Mouse (Mus musculus) T-helper 17 cell (primary cell): Measurements from ENCODE around the gene Fpgs.

Experiments
- in situ Hi-C, 2 experiments: fragments of 300-600 bp; cut with MboI, MseI; formaldehyde crosslinking; loops; 1 replicate in 1 of 2; 2 replicates in 1 of 2; pipeline ENCODE4 v1.15.1; 2025; ENCODE audit warnings: high pct_unique_total_duplicates in 2 of 2

Gene Fpgs

GRCm38 (mm10) chr2:32641810-32642209 is 62.1 kb downstream of the Fpgs start:
- in situ Hi-C loops, result loop anchor here in 1 of 2 experiments (10.0 kb wide), 1 partner anchor 707 kb away; no protein-coding TSS in a partner anchor

GRCm38 (mm10) chr2:32640550-32641051 is 63.3 kb downstream of the Fpgs start:
- in situ Hi-C loops, result loop anchor here in 1 of 2 experiments (10.0 kb wide), 1 partner anchor 706 kb away; no protein-coding TSS in a partner anchor

- in situ Hi-C loops, result loop anchor here in 1 of 2 experiments (10.0 kb wide), 1 partner anchor 705 kb away; no protein-coding TSS in a partner anchor
Measured at GRCm38 (mm10) chr2:32639632-32640031, 64.3 kb downstream of the Fpgs start.

- in situ Hi-C loops, result no loop called here
Measured at GRCm38 (mm10) chr2:32637778-32638281, 66.1 kb downstream of the Fpgs start.

- in situ Hi-C loops, result no loop called here
Measured at GRCm38 (mm10) chr2:32636617-32637016, 67.3 kb downstream of the Fpgs start.

- in situ Hi-C loops, result loop anchor here (5.0 kb wide), 1 partner anchor 53 kb away; no protein-coding TSS in a partner anchor
Measured at GRCm38 (mm10) chr2:32634277-32635105, 69.5 kb downstream of the Fpgs start.

GRCm38 (mm10) chr2:32633660-32634059 is 70.3 kb downstream of the Fpgs start:
- in situ Hi-C loops, result loop anchor here (5.0 kb wide), 1 partner anchor 54 kb away; no protein-coding TSS in a partner anchor
